Mouse (Mus musculus): ENCODE data around the gene Parm1. TPM values are rescaled to one million over a fixed set of nuclear protein-coding genes. Genes with fewer than 3 reads are reported as not detected.
A peak's percentile ranks its signal among the peaks of the same experiment; 100 is the strongest.

The Parm1 gene
- total RNA-seq (2021), result 10 to 100 TPM; 46.3 to 46.8 TPM

GRCm38 (mm10) chr5:91517480-91518301 lies at the start of gene Parm1:
TSS of gene Parm1 (plus strand) at chr5:91517615.
- peak; percentile 78 to 81 for DNase-seq

GRCm38 (mm10) chr5:91475241-91475640 lies 42.2 kb upstream of the Parm1 start:
- no peak for DNase-seq

GRCm38 (mm10) chr5:91476863-91477262 lies 40.6 kb upstream of the Parm1 start:
- no peak for DNase-seq

DNA sequence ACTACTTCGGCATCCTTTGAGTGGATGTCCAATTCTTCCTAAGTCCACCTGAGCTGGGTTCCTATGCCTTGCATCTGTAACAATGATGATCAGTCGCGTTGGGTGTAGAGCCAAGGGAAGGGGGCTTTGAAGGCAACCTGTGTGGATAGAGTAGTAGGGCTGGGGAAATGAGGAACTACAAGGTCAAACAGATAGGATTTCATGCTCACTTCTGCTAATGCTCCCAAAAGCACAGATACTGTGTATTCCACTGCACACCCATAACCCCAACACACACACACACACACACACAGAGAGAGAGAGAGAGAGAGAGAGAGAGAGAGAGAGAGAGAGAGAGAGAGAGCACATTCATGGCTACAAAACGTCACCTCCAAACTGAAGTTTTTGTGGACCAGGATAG lies 38.7 kb upstream of the Parm1 start:
- no peak for DNase-seq

DNA sequence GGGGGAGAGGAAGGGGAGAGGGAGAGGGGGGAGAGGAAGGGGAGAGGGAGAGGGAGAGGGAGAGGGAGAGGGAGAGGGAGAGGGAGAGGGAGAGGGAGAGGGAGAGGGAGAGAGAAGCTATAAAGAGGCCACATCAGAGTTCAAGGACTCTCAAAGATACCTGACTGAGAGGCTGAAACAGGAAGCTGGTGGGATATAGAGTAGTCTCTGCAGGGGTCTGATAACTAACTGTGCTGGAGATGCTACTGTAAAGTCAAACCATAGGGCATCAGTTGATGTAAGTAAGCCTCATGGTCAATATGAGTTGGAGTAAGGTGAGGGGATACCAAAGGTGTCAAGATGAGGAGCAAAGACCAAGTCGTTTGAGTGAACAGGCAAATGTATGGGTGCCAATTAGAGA lies 37.3 kb upstream of the Parm1 start:
- no peak for DNase-seq

- no peak for DNase-seq
These were observed 33.1 kb upstream of the Parm1 start for GRCm38 (mm10) chr5:91484324-91484723.

- DNase-seq, result no peak
These were observed 23.0 kb upstream of the Parm1 start for GRCm38 (mm10) chr5:91494456-91494855.

- DNase-seq, result no peak
These were observed 16.1 kb upstream of the Parm1 start for GRCm38 (mm10) chr5:91501361-91501760.

DNA sequence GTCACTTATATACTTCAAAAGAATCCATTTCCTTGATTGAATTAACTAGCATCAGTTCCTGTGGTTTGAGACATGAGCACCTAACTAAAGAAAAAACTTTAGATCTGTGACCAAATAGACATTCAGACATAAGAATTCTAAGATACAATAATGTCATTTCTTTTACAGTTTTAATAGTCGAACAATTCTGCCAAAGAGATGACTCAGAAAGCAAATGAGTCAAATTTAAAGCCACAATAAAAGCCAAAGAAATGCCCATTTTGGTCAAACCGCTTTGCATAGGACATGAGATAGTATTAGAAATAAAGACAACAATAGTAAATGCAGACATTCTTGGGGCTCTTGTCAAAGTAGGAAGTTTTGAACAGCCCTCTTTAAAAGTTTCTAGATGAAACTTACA lies 15.0 kb upstream of the Parm1 start:
- no peak for DNase-seq

DNA sequence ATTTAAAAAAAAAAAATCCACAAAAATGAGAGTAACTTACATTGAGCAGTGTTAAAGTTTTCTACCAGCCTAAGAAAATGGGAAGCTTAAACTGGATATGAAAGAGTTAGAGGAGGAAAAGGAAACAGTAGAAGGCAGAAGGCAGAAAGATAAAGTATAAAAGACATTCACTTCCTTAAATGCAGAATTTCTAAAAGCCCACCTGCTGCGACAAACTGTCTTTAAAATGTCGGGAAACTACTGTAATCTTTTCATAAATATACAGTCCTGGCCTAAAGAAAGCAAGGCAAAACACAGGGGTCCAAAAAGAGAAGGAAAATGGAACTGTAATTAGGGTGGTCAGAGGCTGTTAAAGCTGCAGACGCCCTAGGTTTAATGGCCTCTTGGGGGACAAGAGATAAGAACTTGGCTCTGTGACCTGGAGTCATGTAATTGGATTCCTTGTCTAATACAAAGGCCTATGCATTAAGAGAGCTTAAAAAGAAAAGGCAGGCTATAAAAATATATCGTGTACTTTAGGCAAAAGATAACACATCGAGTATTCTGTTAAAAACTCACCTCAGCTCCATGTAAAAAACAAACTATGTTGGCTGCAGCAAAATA lies 13.0 kb upstream of the Parm1 start:
- no peak for DNase-seq

GRCm38 (mm10) chr5:91517077-91517476 lies 338 bp upstream of the Parm1 start:
- no peak for DNase-seq

DNA sequence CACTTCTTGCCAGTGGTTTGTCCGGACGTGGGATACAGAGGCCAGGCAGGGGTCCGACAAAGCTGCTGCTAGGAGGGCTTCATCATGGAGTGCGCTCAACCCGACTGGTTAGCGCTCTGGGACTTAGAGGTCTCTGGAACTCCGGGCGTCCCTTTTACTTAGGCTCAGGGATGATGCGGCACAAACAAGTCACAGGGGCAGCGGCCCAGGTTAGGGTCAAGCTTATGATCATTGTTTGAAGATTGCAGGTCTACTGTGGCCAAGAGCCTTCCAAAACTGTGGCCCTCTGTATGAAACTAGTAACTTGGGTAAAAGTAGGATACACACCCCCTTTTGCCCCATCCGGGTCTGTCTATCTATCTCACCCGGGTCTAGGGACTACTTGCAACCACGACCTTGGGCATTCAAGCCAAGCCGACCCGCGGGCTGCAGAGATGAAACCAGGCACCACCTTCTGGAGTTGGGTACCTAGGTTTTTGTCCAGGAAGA lies 931 bp downstream of the Parm1 start:
- no peak for DNase-seq

GRCm38 (mm10) chr5:91518946-91519345 lies 1.5 kb downstream of the Parm1 start:
- DNase-seq, result peak; percentile 11 to 14

DNA sequence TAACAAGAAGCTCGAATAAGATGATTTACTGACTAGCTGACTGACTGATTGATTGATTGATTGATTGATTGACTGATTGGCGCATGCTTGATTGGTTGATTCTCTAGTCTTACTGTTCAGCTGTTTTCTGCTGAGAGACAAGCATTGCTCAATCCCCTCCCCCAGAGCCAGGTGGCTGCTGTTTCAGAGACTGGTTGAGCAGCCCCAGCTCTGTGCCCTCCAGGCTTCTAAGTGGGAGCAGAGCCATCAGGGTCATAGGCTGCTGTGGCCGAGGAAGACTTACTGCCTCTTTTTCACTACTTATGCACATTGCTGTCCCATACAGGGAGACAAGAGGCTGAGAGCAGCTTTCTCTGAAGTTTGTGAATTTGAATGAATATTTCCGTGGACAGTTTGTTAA lies 2.1 kb downstream of the Parm1 start:
- DNase-seq, result peak in 1 of 2 experiments; percentile 24

DNA sequence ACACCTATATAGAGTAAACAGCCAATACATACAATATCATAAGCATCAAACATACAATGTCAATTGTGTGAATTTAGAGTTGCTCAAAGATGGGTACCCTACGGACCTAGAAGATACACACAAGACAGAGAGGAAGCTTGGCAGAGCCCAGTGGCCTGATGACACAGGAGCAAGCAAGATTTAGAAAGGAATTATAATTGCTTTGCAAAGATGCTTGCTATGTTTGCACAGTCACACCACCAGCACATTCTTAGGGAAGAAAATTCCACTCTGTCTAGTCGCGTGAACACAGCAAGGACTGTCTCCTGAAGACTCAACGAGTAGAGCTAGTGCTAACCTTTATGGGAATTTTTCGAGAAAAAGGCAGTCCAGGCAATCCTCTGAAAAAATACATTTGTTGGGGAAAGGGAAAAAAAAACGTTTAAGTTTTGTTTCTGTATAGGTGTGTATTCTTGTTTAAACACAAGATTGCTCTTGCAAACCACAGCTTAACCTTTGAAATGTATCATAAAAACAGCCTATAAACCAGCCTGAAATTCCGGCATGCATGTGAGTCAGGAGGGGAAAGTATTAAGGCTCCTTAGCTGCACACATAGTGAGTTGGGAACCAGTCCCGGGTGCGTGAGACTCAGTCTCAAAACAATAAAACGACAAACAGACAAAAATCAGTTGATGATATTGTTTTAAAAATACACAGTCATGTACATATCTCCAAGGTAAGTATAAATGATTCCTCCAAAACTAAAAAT lies 15.5 kb downstream of the Parm1 start:
- no peak for DNase-seq

GRCm38 (mm10) chr5:91559071-91559610 lies 41.7 kb downstream of the Parm1 start:
- peak; percentile 15 to 22 for DNase-seq

GRCm38 (mm10) chr5:91559711-91560110 lies 42.3 kb downstream of the Parm1 start:
- no peak for DNase-seq

- DNase-seq, result no peak
These were observed 44.0 kb downstream of the Parm1 start for GRCm38 (mm10) chr5:91561394-91561793.

DNA sequence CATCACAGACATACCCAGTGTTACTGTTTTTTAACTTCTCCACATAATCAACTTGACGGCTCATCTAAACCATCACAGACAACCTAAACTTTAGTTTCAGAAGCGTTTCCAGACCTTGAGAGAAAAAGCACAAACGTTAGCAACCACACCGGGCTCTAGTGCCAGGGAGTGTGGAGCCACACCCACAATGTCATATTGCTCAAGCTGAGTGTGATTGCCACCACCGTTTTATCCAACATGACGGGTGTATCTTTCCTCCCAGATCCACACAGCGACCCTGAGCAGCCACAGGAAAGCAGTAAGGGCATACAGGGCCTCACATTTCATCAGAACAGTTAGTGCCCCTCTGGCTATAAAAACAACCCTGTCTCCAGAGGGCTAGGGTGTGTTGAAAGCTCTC lies 45.1 kb downstream of the Parm1 start:
- DNase-seq, result no peak

- peak in 1 of 2 experiments; percentile 22 for DNase-seq
These were observed 46.6 kb downstream of the Parm1 start for GRCm38 (mm10) chr5:91564054-91564453.

GRCm38 (mm10) chr5:91565458-91565857 lies 48.0 kb downstream of the Parm1 start:
- DNase-seq, result no peak

- DNase-seq, result no peak
These were observed 49.2 kb downstream of the Parm1 start for GRCm38 (mm10) chr5:91566591-91566990.

- no peak for DNase-seq
These were observed 56.8 kb downstream of the Parm1 start for GRCm38 (mm10) chr5:91574211-91574610.
